Mouse (Mus musculus): ENCODE data around the gene Allc. TPM values are rescaled to one million over a fixed set of nuclear protein-coding genes. Genes with fewer than 3 reads are reported as not detected.

Allc gene
- total RNA-seq (2021) = 1 to 10 TPM in 1 of 2 experiments, under 1 TPM in 1; 0.66 to 1.1 TPM
- long read RNA-seq, experiment 1, partial matches to known transcripts = 0 of 1 reads
- long read RNA-seq, experiment 1, other reads (novel, unspliced or antisense) = 1 of 1 reads
- long read RNA-seq, experiment 2 = 0 reads

GRCm38 (mm10) chr12:28582423-28582822, at the start of gene Allc:
Gene Allc (minus strand): TSS chr12:28582523.
- DNase-seq (ENCODE audit: low spot score in 2 of 2) = no peak
- intact Hi-C loops (cut with DNase I) = no loop called here

DNA sequence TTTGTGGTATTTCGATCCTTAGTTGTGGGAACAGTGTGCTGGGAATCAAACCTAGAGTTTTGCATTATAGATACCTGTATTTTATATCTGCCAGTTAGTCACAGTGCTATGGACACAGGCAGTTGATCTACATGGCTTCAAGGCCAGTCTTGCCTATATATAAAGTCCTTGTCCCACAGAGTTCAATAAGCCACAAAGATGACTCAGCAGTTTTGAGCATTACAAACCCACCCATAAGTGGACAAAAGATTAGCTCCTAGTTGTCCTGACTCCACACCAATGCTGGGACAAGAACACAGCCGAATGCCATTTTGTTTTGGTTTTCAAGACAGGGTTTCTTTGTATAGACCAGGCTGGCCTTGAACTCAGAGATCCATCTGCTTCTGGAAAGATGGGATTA, 46.1 kb upstream of the Allc start:
- DNase-seq (ENCODE audit: low spot score in 2 of 2) = no peak
- intact Hi-C loops (cut with DNase I) = no loop called here

GRCm38 (mm10) chr12:28627092-28627491, 44.8 kb upstream of the Allc start:
- DNase-seq (ENCODE audit: low spot score in 2 of 2) = no peak
- intact Hi-C loops (cut with DNase I) = no loop called here

DNA sequence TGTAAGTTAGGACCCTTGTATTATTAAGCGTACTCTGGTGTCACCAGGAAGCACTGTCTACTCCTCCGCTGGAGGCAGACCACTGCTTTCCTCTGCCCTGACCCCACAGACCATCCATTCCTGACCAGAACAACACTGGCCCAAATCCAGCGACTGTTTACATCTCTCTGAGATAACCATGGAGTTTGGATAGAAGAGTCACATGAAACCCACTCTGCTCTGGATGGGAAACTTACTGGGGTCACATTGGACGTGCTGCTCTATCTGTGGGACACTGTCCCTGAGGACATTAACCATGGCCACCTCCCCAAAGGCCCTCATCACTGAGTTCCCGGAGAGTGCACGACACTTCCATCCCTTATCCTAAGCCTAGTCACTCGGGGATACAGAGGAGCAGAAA, 43.1 kb upstream of the Allc start:
- DNase-seq (ENCODE audit: low spot score in 2 of 2) = no peak
- intact Hi-C loops (cut with DNase I) = no loop called here

DNA sequence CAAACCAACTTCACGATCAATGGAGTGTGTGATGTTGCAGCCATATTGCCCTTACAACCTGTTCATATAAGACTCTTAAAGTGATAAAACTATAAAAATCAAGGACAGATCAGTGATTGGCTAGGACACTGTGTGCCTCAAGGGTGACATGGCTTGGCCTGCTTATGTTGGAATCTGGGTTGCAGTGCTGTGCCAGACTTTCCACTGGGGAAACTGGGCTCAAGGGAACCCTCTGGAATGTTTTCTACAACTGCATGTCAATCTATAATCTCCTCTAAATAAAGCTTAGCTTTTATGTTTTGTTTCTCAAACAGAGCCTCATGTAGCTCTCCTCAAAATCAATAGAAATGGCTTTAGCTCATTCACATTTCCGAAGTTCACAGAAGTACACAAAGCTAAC, 41.9 kb upstream of the Allc start:
- intact Hi-C loops (cut with DNase I) = no loop called here
- no peak for DNase-seq (ENCODE audit: low spot score in 2 of 2)

DNA sequence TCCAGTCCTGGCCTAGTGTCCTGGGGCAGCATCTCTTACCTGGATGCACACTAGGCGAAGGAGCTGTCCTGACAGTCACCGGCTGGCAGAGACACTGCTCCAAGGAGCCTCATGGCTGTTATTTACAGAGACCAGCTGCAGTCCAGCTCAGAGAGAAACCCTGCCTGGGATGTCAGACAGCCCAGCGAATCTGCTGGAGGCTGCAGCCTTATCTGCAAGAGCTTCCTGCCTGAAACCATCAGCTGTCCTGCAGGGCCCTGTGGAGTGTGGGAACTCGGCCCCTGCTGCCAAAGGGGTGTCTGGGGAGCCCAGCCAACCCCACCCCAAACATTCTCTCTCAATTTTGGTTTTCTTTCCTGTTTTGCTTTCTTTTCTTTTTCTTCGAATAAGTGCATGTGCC, 40.9 kb upstream of the Allc start, which contains the start of gene Colec11:
Gene Colec11, minus strand, starts transcription at position 183 of the 400 bp plus-strand sequence.
- no peak for DNase-seq (ENCODE audit: low spot score in 2 of 2)
- intact Hi-C loops (cut with DNase I) = no loop called here

- no peak for DNase-seq (ENCODE audit: low spot score in 2 of 2)
- intact Hi-C loops (cut with DNase I) = no loop called here
These were observed 40.3 kb upstream of the Allc start for GRCm38 (mm10) chr12:28622641-28623040.

GRCm38 (mm10) chr12:28622167-28622532, 39.8 kb upstream of the Allc start:
- intact Hi-C loops (cut with DNase I) = no loop called here

DNA sequence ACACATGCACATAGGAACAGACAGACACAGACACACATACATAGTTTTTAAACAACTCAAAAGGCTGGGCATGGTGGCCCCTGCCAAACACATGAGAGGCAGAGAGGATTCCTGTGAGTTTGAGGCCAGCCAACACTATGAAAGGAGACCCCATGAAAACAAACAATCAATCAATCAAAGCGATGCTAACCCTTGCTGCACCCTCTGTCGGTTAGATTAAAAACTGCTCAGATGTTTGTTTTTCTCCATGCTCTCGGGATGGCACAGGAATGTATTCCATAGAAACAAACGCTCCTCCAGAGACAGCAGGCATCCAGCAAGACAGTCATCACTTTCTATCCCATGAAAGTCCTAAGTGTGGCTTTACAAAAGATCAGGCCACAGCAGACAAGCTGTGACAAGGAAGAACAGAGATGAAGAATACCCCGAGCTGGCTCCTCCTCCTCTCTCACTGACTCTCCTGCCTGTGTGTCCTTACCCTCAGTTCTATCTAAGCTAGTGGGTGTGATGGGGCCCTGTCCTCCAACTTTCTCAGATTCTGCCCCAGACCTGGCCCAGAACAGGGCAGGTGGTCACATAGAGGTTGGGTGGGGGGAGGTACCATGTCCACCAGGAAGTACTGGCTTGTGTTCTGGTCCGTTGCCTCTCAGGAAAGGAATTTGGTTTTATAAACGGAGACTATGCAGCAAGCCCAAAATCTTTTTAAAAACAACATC, 39.3 kb upstream of the Allc start:
- intact Hi-C loops (cut with DNase I) = no loop called here
- no peak for DNase-seq (ENCODE audit: low spot score in 2 of 2)

More at GRCm38 (mm10) chr12:28622167-28622532, 39.8 kb upstream of the Allc start:
- DNase-seq (ENCODE audit: low spot score in 2 of 2) = peak in 1 of 2 experiments; percentile 34

DNA sequence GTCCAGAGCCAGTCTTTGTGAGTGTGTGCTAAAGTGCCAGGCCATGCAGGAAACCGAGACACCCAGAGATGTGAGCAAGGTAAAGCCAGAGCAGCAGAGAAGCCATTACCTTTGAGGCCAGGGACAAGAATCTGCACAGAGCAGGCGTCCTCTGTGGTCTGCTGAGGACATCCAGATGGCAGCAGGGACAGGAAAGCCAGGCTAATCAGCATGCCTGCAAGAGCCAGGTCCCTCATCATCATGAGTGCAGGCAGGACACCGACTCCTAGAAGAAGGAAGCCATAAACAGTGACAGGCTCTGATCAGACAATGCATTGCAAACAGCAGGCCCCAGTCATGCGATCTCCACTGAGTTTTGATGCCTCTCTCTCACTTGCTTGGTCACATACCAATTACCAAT, 35.0 kb upstream of the Allc start:
- DNase-seq (ENCODE audit: low spot score in 2 of 2) = no peak
- intact Hi-C loops (cut with DNase I) = no loop called here

GRCm38 (mm10) chr12:28614401-28614800, 32.1 kb upstream of the Allc start:
- DNase-seq (ENCODE audit: low spot score in 2 of 2) = no peak

DNA sequence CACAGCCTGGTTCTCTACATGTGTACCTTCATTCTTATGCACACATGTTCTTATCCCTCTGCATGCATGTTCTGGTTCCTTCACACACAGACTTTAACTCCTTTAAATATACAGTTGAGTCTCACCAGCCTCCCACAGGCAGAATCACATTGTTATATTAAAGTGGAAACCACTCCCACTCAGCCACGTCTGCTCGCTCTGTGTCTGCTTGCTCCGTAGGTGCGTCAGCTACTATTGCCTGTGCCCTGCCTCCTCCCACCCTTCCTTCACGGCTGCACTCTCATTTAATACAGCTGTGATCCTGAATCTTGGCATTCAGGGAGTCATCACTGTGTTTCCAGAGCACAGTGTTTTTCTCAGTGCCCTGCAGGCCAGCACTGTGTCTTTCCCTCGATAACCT, 30.1 kb upstream of the Allc start:
- intact Hi-C loops (cut with DNase I) = no loop called here
- peak; percentile 56 to 77 for DNase-seq (ENCODE audit: low spot score in 2 of 2)

More at GRCm38 (mm10) chr12:28614401-28614800, 32.1 kb upstream of the Allc start:
- intact Hi-C loops (cut with DNase I) = no loop called here

DNA sequence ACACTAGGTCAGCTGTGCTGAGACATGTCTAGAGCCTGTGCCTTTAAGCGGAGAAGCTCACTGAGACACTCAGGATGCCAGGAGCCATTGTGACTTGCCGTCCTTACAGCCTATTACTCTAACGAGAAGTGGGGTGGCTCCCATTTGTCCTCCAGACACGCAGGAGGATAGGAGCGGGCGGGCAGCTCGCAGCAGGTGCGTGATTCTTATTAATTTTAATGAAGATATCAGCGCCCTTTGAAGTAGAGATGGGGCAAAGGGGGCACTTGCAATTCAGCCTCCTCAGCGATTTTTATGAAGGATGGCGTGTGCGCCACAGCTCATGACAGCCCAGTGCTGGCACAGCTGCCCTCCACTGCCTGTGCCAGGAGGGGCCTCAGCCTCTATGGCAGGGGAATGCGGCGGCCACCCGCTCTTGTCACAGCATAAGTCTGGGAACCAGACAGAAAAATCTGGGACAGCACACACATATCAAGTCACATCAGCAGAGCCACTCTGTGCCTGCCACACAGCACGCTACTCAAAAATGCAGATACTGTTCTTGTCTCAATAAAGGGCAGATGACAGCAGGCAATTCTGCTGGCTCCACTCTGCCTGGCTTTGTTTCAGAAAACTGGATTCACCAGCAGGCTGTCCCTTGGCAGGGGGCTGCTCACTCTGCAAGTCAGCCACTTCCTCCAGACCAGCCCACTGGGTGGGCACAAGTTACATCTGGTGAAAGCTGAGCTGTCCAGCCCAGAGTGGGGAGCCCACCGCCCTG, 25.4 kb upstream of the Allc start:
- peak; percentile 46 to 77 for DNase-seq (ENCODE audit: low spot score in 2 of 2)
- intact Hi-C loops (cut with DNase I) = no loop called here

- no peak for DNase-seq (ENCODE audit: low spot score in 2 of 2)
- intact Hi-C loops (cut with DNase I) = no loop called here
These were observed 21.2 kb upstream of the Allc start for GRCm38 (mm10) chr12:28603494-28603893.

- no peak for DNase-seq (ENCODE audit: low spot score in 2 of 2)
- intact Hi-C loops (cut with DNase I) = no loop called here
These were observed 19.9 kb upstream of the Allc start for GRCm38 (mm10) chr12:28602259-28602658.

- intact Hi-C loops (cut with DNase I) = no loop called here
- no peak for DNase-seq (ENCODE audit: low spot score in 2 of 2)
These were observed 16.2 kb upstream of the Allc start for GRCm38 (mm10) chr12:28598526-28598991.

DNA sequence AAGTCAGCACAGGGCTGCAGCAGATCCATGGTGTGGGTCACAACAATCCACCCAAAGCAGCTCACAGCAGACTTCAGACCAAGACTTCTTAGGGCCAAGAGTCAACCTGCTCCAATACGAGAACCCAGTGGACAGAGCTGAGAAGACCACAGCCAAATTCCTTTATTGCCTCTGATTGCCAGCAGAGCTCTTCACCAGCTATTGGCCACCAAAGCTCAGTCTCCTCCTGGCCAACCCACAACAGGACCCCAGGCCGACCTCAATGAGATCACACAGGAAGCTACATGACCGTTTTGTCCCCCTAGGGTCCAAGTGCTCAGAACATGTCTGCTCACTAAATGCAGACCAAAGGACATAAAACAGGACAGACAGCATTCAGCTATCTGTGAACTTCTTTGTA, 15.8 kb upstream of the Allc start:
- DNase-seq (ENCODE audit: low spot score in 2 of 2) = no peak
- intact Hi-C loops (cut with DNase I) = no loop called here

GRCm38 (mm10) chr12:28597699-28598098, 15.4 kb upstream of the Allc start:
- intact Hi-C loops (cut with DNase I) = no loop called here
- no peak for DNase-seq (ENCODE audit: low spot score in 2 of 2)

DNA sequence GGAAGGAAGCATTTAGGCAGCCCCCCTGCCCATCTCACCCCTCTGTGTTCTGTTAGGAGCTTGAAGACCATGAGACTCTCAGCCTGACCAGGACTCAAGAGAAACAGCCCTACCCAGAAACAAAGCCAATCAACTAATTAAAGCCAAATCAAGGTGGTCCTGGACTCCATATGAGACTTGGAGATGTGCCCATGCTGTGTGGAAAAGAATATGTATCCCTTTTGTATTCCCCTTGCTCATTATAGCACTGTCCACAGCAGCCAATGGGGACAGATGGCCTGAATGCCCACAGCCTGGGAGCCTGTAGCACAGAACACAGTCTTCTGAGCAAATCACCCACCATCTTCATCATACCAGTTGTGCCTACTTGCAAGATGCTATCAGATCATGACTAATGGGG, 14.5 kb upstream of the Allc start:
- DNase-seq (ENCODE audit: low spot score in 2 of 2) = no peak
- intact Hi-C loops (cut with DNase I) = no loop called here

GRCm38 (mm10) chr12:28590428-28590827, 8.1 kb upstream of the Allc start:
- no peak for DNase-seq (ENCODE audit: low spot score in 2 of 2)
- intact Hi-C loops (cut with DNase I) = loop anchor here (5.0 kb wide), 1 partner anchor 242 kb away; no protein-coding TSS in a partner anchor

Data from left cerebral cortex, postnatal 14 days (tissue).